Mouse (Mus musculus) adipocyte (in vitro differentiated cells): ENCODE data around the gene Arhgap20.

ENCODE experiments used
- DNase-seq: peaks from one replicate; pipeline ENCODE4 v3.0.0-alpha.2; 2016; ENCODE audit warnings: low spot score

Arhgap20 gene

DNA sequence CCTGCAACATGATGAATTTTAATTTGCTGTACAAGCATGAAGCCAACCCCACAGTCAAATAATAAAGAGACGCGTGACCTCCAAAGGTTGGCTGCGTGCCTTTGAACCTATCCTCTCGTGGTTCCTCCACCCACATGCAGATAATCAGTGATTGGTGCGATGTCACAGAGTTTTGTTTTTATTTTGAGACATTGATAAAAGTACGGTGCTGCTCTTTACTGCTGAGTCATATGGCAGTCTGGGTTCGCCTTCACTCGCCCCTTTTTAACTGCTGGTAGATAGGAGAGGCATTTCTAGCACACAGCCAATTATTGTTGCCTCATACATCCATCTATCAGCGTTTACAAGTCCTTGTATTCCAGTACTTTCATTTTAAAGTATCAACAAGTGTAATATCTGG is 34.0 kb downstream of the Arhgap20 start:
- no peak for DNase-seq

DNA sequence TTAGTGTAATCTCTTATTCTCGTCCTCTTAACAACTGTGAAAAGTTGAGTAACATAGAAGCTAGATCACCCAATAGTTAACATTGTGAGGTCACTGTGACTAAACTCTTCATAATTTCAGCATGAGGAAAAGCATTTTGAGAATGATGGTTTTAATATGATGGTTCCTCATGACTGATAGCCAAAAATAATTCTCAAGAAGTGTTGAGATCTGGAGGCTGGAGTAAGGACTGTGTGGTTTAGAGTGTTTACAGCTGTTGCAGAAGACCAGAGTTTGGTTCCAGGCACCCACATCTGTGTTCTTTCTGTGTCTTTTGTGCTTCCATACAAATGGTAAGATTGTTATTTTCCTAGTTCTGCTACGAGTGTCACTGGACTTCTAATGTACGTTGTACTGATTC is 42.1 kb downstream of the Arhgap20 start:
- DNase-seq, result no peak

DNA sequence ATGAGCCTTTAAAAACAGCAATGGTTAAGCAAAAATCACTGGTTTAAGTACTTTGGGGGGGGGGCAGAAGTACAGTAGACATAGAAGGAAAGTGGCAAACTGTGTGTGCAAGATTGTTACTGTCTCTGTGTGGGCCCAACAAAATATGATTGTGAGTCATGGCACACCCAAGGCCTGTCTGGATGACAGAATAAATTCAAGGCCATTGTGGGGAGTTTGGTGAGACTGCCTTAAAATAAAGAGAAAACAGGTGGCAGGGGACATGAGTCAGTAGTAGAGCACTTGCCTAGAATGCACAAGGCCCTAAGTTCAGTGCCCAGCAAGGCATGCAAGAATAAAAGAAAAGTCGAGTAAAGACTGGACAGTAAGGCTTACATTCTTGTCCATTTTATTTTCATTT is 47.8 kb downstream of the Arhgap20 start:
- no peak for DNase-seq

DNA sequence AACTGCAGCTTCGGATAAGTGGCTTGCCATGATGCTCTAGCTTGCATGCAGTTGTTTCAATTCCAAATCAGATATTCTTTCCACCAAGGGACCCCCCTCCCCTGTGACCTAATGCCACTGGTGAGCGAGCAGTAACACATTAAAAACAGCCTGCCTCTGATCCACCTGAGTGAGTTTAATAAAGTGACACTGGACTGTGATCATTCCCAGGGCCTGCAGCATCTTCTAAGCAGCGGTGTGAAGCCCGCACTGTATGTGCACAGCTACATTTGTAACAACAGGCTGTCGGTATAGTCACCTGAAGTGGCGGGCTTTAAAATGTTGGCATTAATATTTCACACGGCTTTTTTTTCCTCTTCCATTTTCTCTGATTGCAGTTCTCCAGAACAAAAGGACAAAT is 59.4 kb downstream of the Arhgap20 start:
- no peak for DNase-seq

- DNase-seq, result no peak
Measured at GRCm38 (mm10) chr9:51831596-51831995, 66.5 kb downstream of the Arhgap20 start.

DNA sequence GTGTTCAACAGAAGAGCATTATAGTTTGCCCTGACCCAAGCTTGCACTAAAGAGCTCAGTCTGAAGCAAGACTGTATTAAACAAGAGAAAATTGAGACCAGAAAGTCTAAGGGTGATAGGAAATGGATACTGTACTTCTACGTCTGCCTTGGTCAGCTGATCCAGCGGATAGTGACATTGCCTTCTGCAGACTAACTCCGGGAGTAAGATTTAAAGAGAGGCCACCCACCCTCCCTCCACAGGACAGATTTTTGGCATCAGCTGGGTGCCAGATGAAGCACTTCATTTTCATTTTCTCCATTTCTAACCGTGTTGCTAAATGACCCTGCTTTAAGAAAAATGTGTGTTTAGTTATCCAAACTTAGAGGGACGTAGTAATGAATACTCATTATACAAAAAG is 67.2 kb downstream of the Arhgap20 start:
- DNase-seq, result no peak

GRCm38 (mm10) chr9:51837716-51838115 is 72.6 kb downstream of the Arhgap20 start:
- no peak for DNase-seq

GRCm38 (mm10) chr9:51843216-51843615 is 78.1 kb downstream of the Arhgap20 start:
- peak; percentile 70 for DNase-seq

GRCm38 (mm10) chr9:51845796-51846195 is 80.7 kb downstream of the Arhgap20 start:
- DNase-seq, result no peak

GRCm38 (mm10) chr9:51853772-51854171 is 88.6 kb downstream of the Arhgap20 start:
- no peak for DNase-seq

DNA sequence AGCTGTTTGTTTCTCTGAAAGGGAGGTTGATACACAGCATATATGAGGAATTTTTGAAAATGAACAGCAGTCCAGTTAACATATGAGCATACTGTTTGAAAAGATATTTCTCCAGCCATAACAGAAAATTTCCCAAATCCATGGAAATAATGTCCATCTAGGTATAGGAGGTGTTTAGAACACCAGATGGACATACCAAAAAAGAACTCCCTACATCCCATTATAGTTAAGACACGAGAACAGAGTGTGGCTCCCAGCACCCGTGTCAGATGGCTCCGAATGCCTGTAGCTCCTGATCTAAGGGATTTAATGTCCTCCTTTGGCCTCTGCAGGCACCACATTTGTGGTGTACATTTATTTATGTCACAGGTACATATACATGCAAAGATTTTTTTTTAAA is 99.1 kb downstream of the Arhgap20 start:
- DNase-seq, result no peak

DNA sequence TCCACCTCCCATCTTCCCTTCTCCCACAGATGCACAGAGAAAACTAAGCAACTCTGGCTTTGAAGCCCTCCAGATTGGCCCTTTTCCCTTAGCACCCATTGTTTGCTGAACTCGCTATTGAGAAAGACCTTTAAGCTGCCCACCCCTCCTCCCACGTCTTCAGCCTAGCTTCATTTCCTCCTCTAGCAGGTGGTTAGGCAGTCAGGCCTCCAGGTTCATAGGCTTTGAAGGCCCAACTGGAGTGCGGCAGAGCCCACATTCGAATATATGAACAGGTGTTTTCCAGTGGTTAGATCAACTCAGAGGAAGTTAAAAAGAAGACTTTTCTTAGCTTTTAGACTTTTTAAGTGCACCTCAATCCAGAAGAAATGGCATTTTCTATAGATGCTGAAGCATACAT is 101.5 kb downstream of the Arhgap20 start:
- DNase-seq, result no peak

DNA sequence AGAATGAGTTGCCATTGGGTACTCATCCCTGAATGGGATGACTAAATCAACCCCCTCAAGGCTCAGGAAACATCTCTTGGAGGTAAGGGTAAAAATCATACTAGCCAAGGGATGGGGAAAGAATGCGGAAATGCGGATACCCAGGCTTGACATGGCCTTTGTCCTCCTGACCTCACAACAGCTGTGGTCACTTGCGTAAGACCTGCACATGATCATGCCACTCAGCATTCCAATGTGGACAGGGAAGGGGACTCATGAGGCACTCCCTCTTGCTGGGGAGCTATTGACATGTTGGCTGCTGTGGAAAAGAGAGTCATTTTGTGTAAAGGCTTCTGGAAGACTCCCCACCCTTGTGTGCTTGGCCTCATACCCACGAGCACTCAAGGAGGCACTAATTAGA is 103.9 kb downstream of the Arhgap20 start:
- DNase-seq, result no peak

DNA sequence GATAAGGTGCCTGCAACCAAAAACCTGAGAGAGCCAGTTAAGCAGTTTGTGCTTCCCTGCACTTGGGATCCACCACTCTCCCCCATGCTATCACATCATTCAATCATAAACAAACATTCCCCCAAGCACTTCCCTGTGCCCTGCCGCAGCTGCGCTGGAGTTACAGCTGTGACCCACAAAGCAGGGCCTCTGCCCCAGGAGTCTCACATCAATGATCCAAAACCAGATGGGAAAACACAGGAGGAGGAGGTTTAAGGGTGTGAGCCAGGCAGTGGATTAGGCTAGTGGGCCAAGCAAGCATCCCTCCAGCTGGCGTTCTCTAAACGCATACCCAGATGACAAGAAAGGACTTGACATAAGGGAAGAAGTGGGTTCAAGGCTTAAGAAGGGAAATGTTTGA is 109.2 kb downstream of the Arhgap20 start:
- DNase-seq, result no peak

- DNase-seq, result no peak
Measured at GRCm38 (mm10) chr9:51875531-51875930, 110.4 kb downstream of the Arhgap20 start.

DNA sequence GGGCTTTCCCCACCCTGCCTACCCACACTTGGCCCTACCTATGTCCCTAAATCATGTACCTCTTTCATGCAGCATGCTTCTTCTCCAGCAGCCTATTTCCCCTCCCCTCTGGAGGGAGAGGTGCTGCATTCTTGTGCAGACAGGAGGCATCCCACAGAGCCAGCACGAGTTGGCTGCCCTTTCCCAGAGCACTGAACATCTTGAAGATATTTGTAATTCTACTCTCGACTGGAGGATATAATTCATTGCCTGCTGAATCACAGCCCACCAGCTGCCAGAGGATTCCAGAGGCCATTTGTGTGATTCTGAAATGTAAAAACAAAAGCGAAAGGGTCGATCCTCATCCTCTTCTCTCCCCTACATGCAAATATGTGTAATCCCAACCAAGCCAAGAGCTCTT is 116.2 kb downstream of the Arhgap20 start:
- peak; percentile 48 for DNase-seq

- DNase-seq, result no peak
Measured at GRCm38 (mm10) chr9:51881881-51882280, 116.7 kb downstream of the Arhgap20 start.

DNA sequence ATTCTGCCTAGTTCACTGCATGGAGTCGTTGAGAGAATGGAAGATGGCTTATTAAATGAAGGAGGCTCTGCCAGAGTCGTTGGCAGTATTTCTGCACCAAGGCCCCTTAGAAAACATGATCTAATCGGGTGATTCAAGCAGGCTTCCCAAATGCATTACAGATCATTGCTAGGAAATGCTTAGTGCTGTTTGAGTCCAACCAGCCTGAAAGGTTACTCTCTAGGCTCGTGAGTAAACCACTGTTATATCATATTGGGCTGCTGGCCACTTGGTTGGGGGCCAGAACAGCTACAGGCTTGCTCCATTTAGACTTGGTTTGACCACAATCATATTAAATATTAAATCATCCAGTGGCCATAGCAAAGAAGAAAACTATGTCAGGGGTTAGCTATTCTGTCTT is 118.2 kb downstream of the Arhgap20 start:
- peak; percentile 94 for DNase-seq

GRCm38 (mm10) chr9:51892921-51893320 is 127.8 kb downstream of the Arhgap20 start:
- DNase-seq, result no peak
